Mouse (Mus musculus): ENCODE data around the gene Lamb3.
A peak's percentile ranks its signal among the peaks of the same experiment; 100 is the strongest.
"Not testable (repeated sequence)": the region's sequence is repeated elsewhere in the genome, so short reads cannot be mapped to it uniquely, and the experiment has no call there.

Lamb3 gene

GRCm38 (mm10) chr1:193250026-193250425, 42.5 kb downstream of the Lamb3 start:
- no peak for DNase-seq (ENCODE audit: low spot score)

GRCm38 (mm10) chr1:193251386-193251785, 43.9 kb downstream of the Lamb3 start:
- no peak for DNase-seq (ENCODE audit: low spot score)

- DNase-seq (ENCODE audit: low spot score) = no peak
Measured at GRCm38 (mm10) chr1:193252616-193253015, 45.1 kb downstream of the Lamb3 start.

GRCm38 (mm10) chr1:193253895-193254294, 46.4 kb downstream of the Lamb3 start:
- DNase-seq (ENCODE audit: low spot score) = not testable (repeated sequence)

- DNase-seq (ENCODE audit: low spot score) = no peak
Measured at GRCm38 (mm10) chr1:193255032-193255431, 47.5 kb downstream of the Lamb3 start.

GRCm38 (mm10) chr1:193255488-193256288, 48.2 kb downstream of the Lamb3 start:
- DNase-seq (ENCODE audit: low spot score) = no peak

GRCm38 (mm10) chr1:193256289-193256577, 48.7 kb downstream of the Lamb3 start:
- no peak for DNase-seq (ENCODE audit: low spot score)

- DNase-seq (ENCODE audit: low spot score) = no peak
Measured at GRCm38 (mm10) chr1:193256621-193257098, 49.2 kb downstream of the Lamb3 start.

- no peak for DNase-seq (ENCODE audit: low spot score)
Measured at GRCm38 (mm10) chr1:193259559-193259958, 52.1 kb downstream of the Lamb3 start.

GRCm38 (mm10) chr1:193261897-193262548, 54.5 kb downstream of the Lamb3 start:
- DNase-seq (ENCODE audit: low spot score) = no peak

- DNase-seq (ENCODE audit: low spot score) = no peak
Measured at GRCm38 (mm10) chr1:193263026-193263907, 55.8 kb downstream of the Lamb3 start.

- no peak for DNase-seq (ENCODE audit: low spot score)
Measured at GRCm38 (mm10) chr1:193263955-193264598, 56.6 kb downstream of the Lamb3 start, which contains the start of gene Hsd11b1. Gene Hsd11b1, minus strand, starts transcription at chr1:193264075.

GRCm38 (mm10) chr1:193265734-193266133, 58.2 kb downstream of the Lamb3 start:
- no peak for DNase-seq (ENCODE audit: low spot score)

- no peak for DNase-seq (ENCODE audit: low spot score)
Measured at GRCm38 (mm10) chr1:193270965-193271763, 63.7 kb downstream of the Lamb3 start.

- DNase-seq (ENCODE audit: low spot score) = no peak
Measured at GRCm38 (mm10) chr1:193272137-193272915, 64.8 kb downstream of the Lamb3 start.

GRCm38 (mm10) chr1:193272916-193273601, 65.6 kb downstream of the Lamb3 start, which contains the start of gene G0s2:
Gene G0s2, minus strand, starts transcription at chr1:193273217.
- peak; percentile 55 for DNase-seq (ENCODE audit: low spot score)

GRCm38 (mm10) chr1:193274407-193275071, 67.0 kb downstream of the Lamb3 start:
- no peak for DNase-seq (ENCODE audit: low spot score)

GRCm38 (mm10) chr1:193278414-193279045, 71.0 kb downstream of the Lamb3 start:
- DNase-seq (ENCODE audit: low spot score) = no peak

- DNase-seq (ENCODE audit: low spot score) = no peak
Measured at GRCm38 (mm10) chr1:193279492-193279891, 72.0 kb downstream of the Lamb3 start.
